Mouse (Mus musculus) cerebral cortex, adult 2 months (tissue): Measurements from ENCODE around the gene Srsf11.

Experiments
- WGBS: fragments of 180-500 bp; shearing (Covaris S2); methylation state at CpG from one replicate; pipeline ENCODE4 v1.1.7; 2018; 5-methylcytosine and 5-hydroxymethylcytosine counted together

The Srsf11 gene

GRCm38 (mm10) chr3:158036329-158036988 lies at the start of gene Srsf11, which contains the start of gene Lrrc40:
Gene Srsf11, minus strand, starts transcription at chr3:158036639.
Gene Lrrc40, plus strand, starts transcription at chr3:158036662.
- WGBS = under 1% methylated on average over 55 of the region's 55 CpGs

- 73% methylated on average over 5 of the region's 5 CpGs for WGBS
These were observed 41.4 kb upstream of the Srsf11 start for GRCm38 (mm10) chr3:158077828-158078227.

DNA sequence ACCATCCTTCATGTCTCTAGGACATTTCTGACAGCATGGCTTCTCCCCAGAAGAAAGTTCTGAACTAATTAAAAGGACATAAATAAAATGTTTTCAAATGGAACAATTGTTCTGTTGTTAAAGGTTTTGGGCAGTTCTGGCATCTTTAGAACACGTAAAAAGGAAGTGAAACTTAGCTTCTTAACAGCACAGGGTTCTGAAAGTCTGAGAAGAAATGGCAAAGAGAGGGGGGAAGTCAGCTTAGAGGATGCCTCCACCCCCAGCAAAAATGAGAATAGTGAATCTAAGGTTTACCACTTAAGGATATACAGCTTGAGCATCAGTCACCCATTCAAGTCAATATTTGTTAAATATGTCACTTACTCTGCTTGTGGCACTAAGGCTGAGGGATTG lies 40.9 kb upstream of the Srsf11 start:
- WGBS = 55% methylated on average over 1 of the region's 1 CpGs

DNA sequence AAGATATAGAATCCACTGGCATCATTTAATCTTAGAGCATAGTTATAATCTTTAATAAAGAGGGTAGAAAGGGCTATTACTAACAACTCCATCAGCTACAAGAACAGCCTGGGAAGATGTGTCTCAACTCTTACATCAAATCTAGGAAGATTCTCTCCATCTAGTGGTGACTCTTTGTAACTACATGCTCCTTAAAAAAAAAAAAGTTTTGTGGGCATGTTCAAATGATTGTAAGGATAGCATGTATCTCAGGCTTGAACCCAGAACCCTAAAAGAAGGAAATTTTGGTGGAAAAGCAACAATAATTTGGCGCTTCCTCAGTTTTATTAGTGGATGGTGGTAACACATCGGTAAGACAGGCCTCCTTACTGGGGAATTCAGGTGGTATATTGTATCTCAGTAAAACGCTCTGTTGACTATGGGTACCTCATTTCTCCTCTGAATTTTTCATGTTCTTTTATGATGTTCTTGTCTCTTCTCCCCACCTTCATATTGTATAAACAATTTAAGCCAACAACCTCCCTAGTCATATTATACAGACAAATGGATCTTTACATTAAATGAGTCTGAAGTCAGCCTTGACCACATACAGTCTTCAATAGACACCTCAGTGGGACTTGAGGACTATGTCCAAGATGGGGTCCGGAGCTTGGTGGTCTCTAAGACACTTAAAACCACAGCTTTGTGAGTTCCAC lies 40.4 kb upstream of the Srsf11 start:
- WGBS = 47% methylated on average over 4 of the region's 4 CpGs

DNA sequence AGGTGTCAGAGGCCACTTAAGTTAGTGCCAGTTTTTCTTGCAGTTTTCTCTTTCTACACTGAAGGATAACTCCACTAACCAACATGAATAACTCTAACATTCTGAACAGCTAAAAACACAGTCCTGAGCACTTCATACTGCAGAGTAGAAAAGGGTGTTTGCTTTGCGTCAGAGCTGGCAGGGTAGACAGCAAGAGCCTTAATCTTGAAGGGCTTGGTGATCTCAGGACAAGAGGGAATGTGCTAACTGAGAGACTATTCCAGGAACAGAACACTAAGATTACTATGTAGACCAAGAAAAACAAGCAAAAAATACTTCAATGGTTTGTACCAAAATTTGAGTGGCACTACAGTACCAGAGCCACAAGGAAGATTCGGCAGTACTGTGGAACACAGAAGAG lies 38.6 kb upstream of the Srsf11 start:
- 59% methylated on average over 2 of the region's 2 CpGs for WGBS

DNA sequence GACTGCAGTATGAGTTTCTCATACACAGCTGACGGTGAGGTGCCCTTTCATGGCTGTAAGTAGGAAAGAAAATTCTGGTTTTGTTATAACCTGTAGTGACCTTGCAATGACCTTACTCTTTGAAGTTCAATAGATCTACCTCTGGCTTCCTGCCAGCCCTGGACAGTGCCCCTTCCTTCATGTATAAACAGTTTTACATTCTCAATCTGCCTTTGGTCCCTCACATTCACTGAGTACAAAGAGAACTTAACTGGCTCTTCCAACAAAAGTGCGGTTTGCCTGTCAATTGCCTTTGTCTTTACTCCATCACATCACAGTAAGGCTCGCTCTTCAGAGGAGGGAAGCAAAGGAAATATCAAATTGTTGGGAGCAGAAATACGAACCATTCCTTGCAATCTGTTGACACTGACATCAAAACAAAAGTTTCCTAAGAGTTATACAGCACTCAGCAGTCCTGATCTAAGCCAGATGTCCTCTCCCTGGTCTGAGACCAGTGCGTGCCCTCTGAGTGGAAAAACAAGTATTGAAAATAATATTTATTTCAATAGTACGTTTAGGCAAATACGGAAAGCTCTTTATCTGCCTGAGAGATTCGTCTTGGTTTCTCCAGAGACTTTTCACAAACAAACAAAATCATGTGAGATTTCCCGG lies 32.3 kb upstream of the Srsf11 start:
- 66% methylated on average over 9 of the region's 9 CpGs for WGBS

GRCm38 (mm10) chr3:158067916-158068315 lies 31.5 kb upstream of the Srsf11 start:
- 89% methylated on average over 7 of the region's 7 CpGs for WGBS

DNA sequence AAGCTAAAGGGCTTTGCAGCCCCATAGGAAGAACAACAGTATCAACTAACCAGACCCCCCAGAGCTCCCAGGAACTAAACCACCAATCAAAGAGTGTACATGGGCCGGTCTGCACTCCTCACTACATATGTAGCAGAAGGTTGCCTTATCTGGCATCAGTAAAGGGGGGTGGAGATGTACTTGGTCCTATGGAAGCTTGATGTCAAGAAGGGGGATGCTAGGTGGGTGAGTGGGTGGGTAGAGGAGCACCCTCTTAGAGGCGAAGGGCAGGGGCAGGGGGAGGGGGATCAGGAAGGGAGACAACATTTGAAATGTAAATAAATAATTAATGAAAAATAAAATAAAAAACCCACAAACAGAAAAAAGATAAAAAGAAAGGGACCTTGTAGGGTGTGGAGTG lies 28.8 kb upstream of the Srsf11 start:
- 90% methylated on average over 2 of the region's 2 CpGs for WGBS

DNA sequence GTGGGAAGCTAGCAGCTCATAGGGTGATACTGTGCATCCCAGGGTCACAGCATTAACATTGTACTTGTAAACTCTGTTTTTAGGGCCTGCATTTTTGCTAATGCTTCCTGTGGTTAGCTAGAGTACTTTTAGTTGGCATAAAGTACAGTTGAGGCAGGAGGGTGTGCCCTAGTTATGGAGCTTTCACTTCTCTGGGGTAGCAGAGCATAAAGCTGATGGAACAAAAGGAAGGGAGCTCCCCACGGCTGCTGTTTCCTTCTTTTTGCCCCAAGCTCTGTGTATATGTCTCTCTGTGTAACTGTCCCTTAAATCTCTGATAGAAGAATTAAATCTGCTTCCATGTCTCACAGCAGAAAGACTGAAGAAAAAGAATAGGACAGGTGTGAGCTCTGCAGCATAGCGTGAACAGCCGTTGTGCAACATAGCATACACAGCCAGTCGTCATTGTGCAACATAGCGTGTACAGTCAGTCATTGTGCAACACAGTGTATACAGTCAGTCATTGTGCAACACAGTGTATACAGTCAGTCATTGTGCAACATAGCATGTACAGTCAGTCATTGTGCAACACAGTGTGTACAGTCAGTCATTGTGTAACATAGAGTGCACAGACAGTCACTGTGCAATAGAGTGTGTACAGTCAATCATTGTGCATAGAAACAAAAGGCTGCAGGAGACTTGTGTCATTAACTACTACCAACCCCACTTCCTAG lies 25.5 kb upstream of the Srsf11 start:
- 67% methylated on average over 5 of the region's 5 CpGs for WGBS

DNA sequence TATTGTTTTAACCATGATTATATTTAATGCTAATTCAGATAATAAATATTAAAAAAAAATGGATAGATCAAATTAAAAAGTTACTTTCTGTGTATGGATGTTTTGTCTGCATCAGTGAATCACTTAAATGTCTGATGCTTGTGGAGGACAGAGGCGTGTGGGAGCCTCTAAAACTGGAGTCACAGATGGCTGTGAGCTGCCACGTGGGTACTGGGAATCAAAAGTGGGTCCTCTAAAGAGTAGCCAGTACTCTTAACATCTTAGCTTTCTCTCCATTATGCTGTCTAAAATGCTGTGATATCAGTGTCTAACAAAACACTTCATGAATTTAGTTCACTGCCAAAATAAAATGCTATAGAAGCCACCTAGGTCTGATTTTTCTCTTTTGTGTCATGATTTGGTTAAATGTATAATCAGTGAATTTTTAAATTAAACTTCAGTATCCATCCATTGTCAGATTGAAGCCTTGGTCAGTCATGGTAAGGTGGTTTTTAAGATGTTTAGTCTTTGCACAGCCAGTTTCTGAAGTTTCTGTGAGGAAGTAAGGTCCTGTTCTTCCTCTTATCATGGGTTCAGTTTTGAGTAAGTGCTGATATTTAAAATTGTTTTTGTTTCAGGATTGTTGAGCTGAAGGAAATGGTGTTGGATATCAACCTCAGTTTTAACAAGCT lies 24.3 kb upstream of the Srsf11 start:
- 47% methylated on average over 2 of the region's 2 CpGs for WGBS

- 63% methylated on average over 2 of the region's 2 CpGs for WGBS
These were observed 13.1 kb upstream of the Srsf11 start for GRCm38 (mm10) chr3:158049508-158049907.

GRCm38 (mm10) chr3:158040755-158041154 lies 4.3 kb upstream of the Srsf11 start:
- WGBS = 53% methylated on average over 2 of the region's 2 CpGs

DNA sequence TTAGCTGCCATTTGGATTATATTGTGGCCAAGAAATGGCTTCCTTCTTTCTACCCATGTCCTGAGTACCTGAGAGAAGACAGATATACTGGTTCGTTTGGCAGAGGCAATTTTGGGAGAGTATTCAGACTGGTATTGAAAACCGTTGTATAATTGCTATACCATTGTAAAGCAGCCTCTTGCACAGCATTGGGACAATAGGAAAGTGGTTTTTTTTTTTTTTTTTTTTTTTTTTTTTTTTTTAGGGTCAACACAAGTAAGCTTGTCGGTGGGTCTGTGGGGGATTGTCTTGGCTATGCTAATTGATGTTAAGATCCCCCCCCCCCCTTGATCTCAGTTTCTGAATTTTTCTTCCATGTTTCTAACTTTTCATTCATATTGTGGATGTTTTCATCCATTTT lies 1.7 kb upstream of the Srsf11 start:
- 81% methylated on average over 3 of the region's 3 CpGs for WGBS

- WGBS = 1% methylated on average over 11 of the region's 11 CpGs
These were observed 573 bp downstream of the Srsf11 start for GRCm38 (mm10) chr3:158035866-158036265.

DNA sequence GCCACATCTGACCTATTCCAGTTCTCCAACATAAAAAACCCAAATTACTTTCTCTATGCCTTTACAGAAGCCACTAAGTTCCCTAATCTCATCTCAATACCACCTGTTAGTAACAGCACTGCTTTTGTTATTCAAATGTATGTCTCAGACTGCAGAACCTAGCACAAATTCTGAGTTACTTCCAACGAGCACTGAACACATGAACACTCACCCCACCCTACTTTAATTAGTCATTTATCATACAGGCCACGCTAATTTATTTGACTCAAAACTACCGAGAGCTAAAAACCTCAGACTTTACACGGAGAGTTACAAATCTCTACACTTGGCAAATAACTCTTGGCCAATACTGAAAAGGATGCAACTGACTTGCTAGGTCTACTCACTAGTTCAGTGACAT lies 4.3 kb downstream of the Srsf11 start:
- 3% methylated on average over 4 of the region's 4 CpGs for WGBS

- under 1% methylated on average over 61 of the region's 61 CpGs for WGBS
These were observed 5.0 kb downstream of the Srsf11 start for GRCm38 (mm10) chr3:158031371-158031925.

DNA sequence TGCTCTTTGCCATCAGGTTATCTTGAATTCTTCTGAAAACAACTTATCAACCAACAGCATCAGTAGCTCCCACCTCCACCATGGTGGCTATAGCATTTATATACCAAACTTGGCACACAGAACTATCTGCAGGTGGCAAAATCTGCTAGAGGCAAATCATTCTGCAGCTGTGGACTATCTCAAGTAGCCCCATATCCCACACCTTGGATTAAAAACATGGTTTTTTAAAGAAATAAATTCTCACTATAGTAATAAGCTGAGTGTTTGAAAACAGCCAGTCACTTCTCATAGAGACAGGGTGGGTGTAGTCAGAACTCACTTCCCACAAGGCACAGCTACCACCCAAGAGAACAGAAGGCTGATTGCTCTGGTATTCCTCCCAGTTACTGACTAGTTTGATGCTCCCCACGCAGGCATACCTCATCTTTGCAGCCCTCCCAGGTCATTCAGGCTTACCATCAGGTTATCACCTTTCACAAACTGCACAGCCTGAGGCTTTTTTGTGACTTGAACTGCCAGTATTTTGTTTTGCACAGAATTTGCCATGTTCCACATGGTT lies 26.6 kb downstream of the Srsf11 start:
- 44% methylated on average over 1 of the region's 1 CpGs for WGBS

- WGBS = 68% methylated on average over 1 of the region's 1 CpGs
These were observed 27.8 kb downstream of the Srsf11 start for GRCm38 (mm10) chr3:158008647-158009046.

- WGBS = 62% methylated on average over 1 of the region's 1 CpGs
These were observed 37.6 kb downstream of the Srsf11 start for GRCm38 (mm10) chr3:157998742-157999369.

- WGBS = 84% methylated on average over 2 of the region's 2 CpGs
These were observed 40.7 kb downstream of the Srsf11 start for GRCm38 (mm10) chr3:157995726-157996125.

- WGBS = 98% methylated on average over 2 of the region's 2 CpGs
These were observed 63.2 kb downstream of the Srsf11 start for GRCm38 (mm10) chr3:157973236-157973635.
